Mouse (Mus musculus) limb, embryonic 12.5 days (tissue): ENCODE results near the gene Ttc7b. TPM values are rescaled to one million over a fixed set of nuclear protein-coding genes. Genes with fewer than 3 reads are reported as not detected.

Source experiments
- ATAC-seq: fragments of 200-750 bp; cut with Nextera tagmentation; 2 replicates; pipeline ENCODE4 v1.8.0; 2017; ENCODE audit warnings: low read depth, moderate TSS enrichment; ENCODE audit not compliant: insufficient number of reproducible peaks, insufficient read depth, low FRiP score, low TSS enrichment
- H3K27ac ChIP-seq: fragments of 300-500 bp; sonication (generic); 2 replicates; pipeline ENCODE4 v1.5.1; 2016; ENCODE audit warnings: mild to moderate bottlenecking, moderate library complexity
- H3K27me3 ChIP-seq: fragments of 300-500 bp; sonication (generic); 2 replicates; pipeline ENCODE4 v1.6.1; 2016; ENCODE audit warnings: mild to moderate bottlenecking, moderate library complexity
- H3K36me3 ChIP-seq: fragments of 300-500 bp; sonication (generic); 2 replicates; pipeline ENCODE4 v1.6.1; 2016; ENCODE audit warnings: mild to moderate bottlenecking, moderate library complexity
- H3K4me1 ChIP-seq: fragments of 300-500 bp; sonication (generic); replicated peaks from 2 replicates; pipeline ENCODE4 v1.6.1; 2016
- H3K4me2 ChIP-seq: fragments of 300-500 bp; sonication (generic); 2 replicates; pipeline ENCODE4 v1.6.1; 2016; ENCODE audit warnings: mild to moderate bottlenecking, moderate library complexity
- H3K4me3 ChIP-seq: fragments of 300-500 bp; sonication (generic); replicated peaks from 2 replicates; pipeline ENCODE4 v1.5.1; 2016; ENCODE audit warnings: mild to moderate bottlenecking
- H3K9ac ChIP-seq: fragments of 300-500 bp; sonication (generic); replicated peaks from 2 replicates; pipeline ENCODE4 v1.6.1; 2016; ENCODE audit warnings: mild to moderate bottlenecking, moderate library complexity
- H3K9me3 ChIP-seq: fragments of 300-500 bp; sonication (generic); 2 replicates; pipeline ENCODE4 v1.6.1; 2016; ENCODE audit warnings: mild to moderate bottlenecking, moderate library complexity
- WGBS: fragments of 180-500 bp; shearing (Covaris S2); methylation state at CpG from one replicate; pipeline ENCODE4 v1.1.7; 2016; 5-methylcytosine and 5-hydroxymethylcytosine counted together
- polyA plus RNA-seq: library from polyadenylated mRNA; unstranded; fragments of >200 nt; fragmentation: Nextera tagmentation; extraction: Ambion mirVana; gene quantifications from 2 replicates; pipeline ENCODE4 v1.2.1, GENCODE M21; 2016

The Ttc7b gene
- polyA plus RNA-seq, 1 experiment from 2014 or later: 4.8 TPM

- no peaks in the 10 kb centered on the region for H3K27me3 ChIP-seq
- H3K27ac ChIP-seq: no peak overlapping the region
- peaks cover 6% of the 10 kb centered on the region; the same call in 1 of the 2 replicates for H3K36me3 ChIP-seq
- H3K4me3 ChIP-seq: no peak overlapping the region
- no peak overlapping the region for H3K9ac ChIP-seq
- peaks cover 5% of the 10 kb centered on the region; the same call in 1 of the 2 replicates for H3K4me1 ChIP-seq
- no peak overlapping the region for H3K4me2 ChIP-seq
- 93% methylated on average over 6 of the region's 6 CpGs for WGBS
- no peak for ATAC-seq
- H3K9me3 ChIP-seq: no peaks in the 10 kb centered on the region
Measured at GRCm38 (mm10) chr12:100431830-100432229, 88.8 kb downstream of the Ttc7b start.

- Histone ChIP-seq H3K9me3 (no peaks in the 10 kb centered on the region), H3K4me3 (no peak overlapping the region), H3K4me1 (peaks cover 22% of the 10 kb centered on the region), H3K36me3 (peaks cover 3% of the 10 kb centered on the region; the same call in 1 of the 2 replicates), H3K27ac (no peak overlapping the region), H3K4me2 (no peak overlapping the region), H3K9ac (no peak overlapping the region), H3K27me3 (no peaks in the 10 kb centered on the region)
- ATAC-seq: no peak
- 94% methylated on average over 6 of the region's 6 CpGs for WGBS
Measured at GRCm38 (mm10) chr12:100429414-100430114, 91.1 kb downstream of the Ttc7b start.

- no peak overlapping the region for H3K4me2 ChIP-seq
- H3K27ac ChIP-seq: no peak overlapping the region
- peaks cover 22% of the 10 kb centered on the region for H3K4me1 ChIP-seq
- H3K4me3 ChIP-seq: no peak overlapping the region
- H3K9me3 ChIP-seq: no peaks in the 10 kb centered on the region
- H3K9ac ChIP-seq: no peak overlapping the region
- peaks cover 3% of the 10 kb centered on the region; the same call in 1 of the 2 replicates for H3K36me3 ChIP-seq
- WGBS: 88% methylated on average over 4 of the region's 4 CpGs
- H3K27me3 ChIP-seq: no peaks in the 10 kb centered on the region
- no peak for ATAC-seq
Measured at GRCm38 (mm10) chr12:100428183-100428582, 92.4 kb downstream of the Ttc7b start.

DNA sequence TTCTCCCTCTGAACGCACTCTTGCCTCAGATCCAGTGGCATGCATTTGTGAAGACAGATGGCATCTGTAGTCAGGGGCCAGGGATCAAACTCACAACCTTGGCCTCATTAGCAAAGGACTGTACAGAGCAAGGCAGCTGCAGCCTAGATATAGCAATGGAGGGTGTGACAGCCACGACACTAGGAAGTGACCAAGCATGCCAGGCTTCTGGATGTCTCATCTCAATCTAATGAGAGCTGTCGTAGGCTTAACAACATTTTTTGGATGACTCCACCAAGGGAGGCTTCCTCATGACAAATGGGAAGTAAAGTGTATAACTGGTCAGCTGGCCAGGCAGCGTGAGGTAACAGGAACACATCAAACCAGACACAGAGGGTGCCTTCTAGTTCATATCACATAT is 94.4 kb downstream of the Ttc7b start:
- Histone ChIP-seq H3K4me2 (no peak overlapping the region), H3K9me3 (no peaks in the 10 kb centered on the region), H3K9ac (no peak overlapping the region), H3K36me3 (no peaks in the 10 kb centered on the region), H3K4me1 (peaks cover 22% of the 10 kb centered on the region), H3K27me3 (no peaks in the 10 kb centered on the region), H3K4me3 (no peak overlapping the region), H3K27ac (no peak overlapping the region)
- ATAC-seq: no peak
- WGBS: 72% methylated on average over 4 of the region's 4 CpGs

- no peak overlapping the region for H3K4me3 ChIP-seq
- H3K4me2 ChIP-seq: no peak overlapping the region
- H3K4me1 ChIP-seq: peaks cover 20% of the 10 kb centered on the region
- no peak overlapping the region for H3K27ac ChIP-seq
- H3K9me3 ChIP-seq: no peaks in the 10 kb centered on the region
- no peak overlapping the region for H3K9ac ChIP-seq
- no peaks in the 10 kb centered on the region for H3K36me3 ChIP-seq
- 89% methylated on average over 6 of the region's 6 CpGs for whole genome bisulfite sequencing
- H3K27me3 ChIP-seq: no peaks in the 10 kb centered on the region
- no peak for ATAC-seq
Measured at GRCm38 (mm10) chr12:100425028-100425427, 95.6 kb downstream of the Ttc7b start.

- no peak overlapping the region for H3K9ac ChIP-seq
- no peaks in the 10 kb centered on the region for H3K9me3 ChIP-seq
- ATAC-seq: no peak
- H3K4me2 ChIP-seq: no peak overlapping the region
- H3K4me1 ChIP-seq: peaks cover 20% of the 10 kb centered on the region
- WGBS: 74% methylated on average over 6 of the region's 6 CpGs
- H3K27me3 ChIP-seq: no peaks in the 10 kb centered on the region
- no peak overlapping the region for H3K27ac ChIP-seq
- no peak overlapping the region for H3K4me3 ChIP-seq
- no peaks in the 10 kb centered on the region for H3K36me3 ChIP-seq
Measured at GRCm38 (mm10) chr12:100422286-100422820, 98.3 kb downstream of the Ttc7b start.

DNA sequence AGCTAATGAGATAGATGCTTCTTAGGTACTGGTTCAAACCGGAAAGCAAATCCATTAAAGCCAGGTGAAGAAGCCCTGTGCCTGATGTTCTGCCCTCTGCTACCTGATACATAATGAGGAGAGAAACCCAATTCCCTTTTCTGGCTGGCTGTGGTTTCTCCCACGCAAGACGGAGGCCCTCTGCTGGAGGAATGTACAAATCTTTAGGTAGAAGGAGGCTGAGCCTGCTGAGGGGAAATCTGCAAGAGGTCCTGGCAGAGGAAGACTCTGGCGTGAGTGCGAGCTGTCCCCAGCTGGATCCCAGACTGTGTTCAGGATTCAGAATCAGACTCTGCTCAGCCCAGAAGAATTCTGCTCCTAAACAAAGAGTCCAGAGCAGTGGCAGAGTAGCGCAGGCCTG is 99.1 kb downstream of the Ttc7b start:
- no peak overlapping the region for H3K9ac ChIP-seq
- H3K4me1 ChIP-seq: peaks cover 15% of the 10 kb centered on the region
- H3K27ac ChIP-seq: no peak overlapping the region
- no peak overlapping the region for H3K4me3 ChIP-seq
- WGBS: 61% methylated on average over 6 of the region's 6 CpGs
- no peaks in the 10 kb centered on the region for H3K36me3 ChIP-seq
- H3K9me3 ChIP-seq: no peaks in the 10 kb centered on the region
- no peak overlapping the region for H3K4me2 ChIP-seq
- H3K27me3 ChIP-seq: no peaks in the 10 kb centered on the region
- ATAC-seq: no peak

DNA sequence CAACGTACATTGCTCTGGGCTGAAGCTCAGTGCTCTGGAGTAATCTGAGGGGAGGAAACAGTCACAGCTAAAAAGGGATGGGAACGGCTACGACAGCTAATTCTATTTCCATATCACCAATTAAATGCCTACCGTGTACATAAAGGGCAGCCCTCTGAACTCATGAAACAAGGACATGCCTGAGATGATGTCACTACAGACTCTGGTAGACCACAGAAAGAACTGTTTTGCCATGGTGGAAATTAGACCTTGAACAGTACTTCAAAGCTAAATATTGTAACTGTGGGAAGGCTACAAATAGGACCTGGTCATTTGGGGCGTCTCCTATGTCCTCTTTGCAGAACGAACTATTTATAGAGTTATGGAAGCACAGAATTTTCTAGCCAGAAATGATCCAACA is 99.7 kb downstream of the Ttc7b start:
- no peak overlapping the region for H3K27ac ChIP-seq
- no peak overlapping the region for H3K4me2 ChIP-seq
- ATAC-seq: no peak
- H3K9ac ChIP-seq: no peak overlapping the region
- peaks cover 8% of the 10 kb centered on the region for H3K4me1 ChIP-seq
- no peaks in the 10 kb centered on the region for H3K27me3 ChIP-seq
- H3K9me3 ChIP-seq: no peaks in the 10 kb centered on the region
- WGBS: 85% methylated on average over 6 of the region's 6 CpGs
- no peak overlapping the region for H3K4me3 ChIP-seq
- H3K36me3 ChIP-seq: no peaks in the 10 kb centered on the region

GRCm38 (mm10) chr12:100419946-100420874 is 100.4 kb downstream of the Ttc7b start:
- peaks cover 4% of the 10 kb centered on the region; the same call in 1 of the 2 replicates for H3K36me3 ChIP-seq
- no peak overlapping the region for H3K27ac ChIP-seq
- ATAC-seq: no peak
- no peak overlapping the region for H3K4me2 ChIP-seq
- no peaks in the 10 kb centered on the region for H3K27me3 ChIP-seq
- H3K9ac ChIP-seq: no peak overlapping the region
- H3K4me3 ChIP-seq: no peak overlapping the region
- no peaks in the 10 kb centered on the region for H3K9me3 ChIP-seq
- H3K4me1 ChIP-seq: peaks cover 2% of the 10 kb centered on the region
- 80% methylated on average over 9 of the region's 9 CpGs for WGBS

- Histone ChIP-seq H3K4me1 (no peaks in the 10 kb centered on the region), H3K27me3 (no peaks in the 10 kb centered on the region), H3K36me3 (peaks cover 27% of the 10 kb centered on the region), H3K9ac (no peak overlapping the region), H3K4me3 (no peak overlapping the region), H3K9me3 (no peaks in the 10 kb centered on the region), H3K4me2 (no peak overlapping the region), H3K27ac (no peak overlapping the region)
- no peak for ATAC-seq
- 63% methylated on average over 6 of the region's 6 CpGs for WGBS
Measured at GRCm38 (mm10) chr12:100415802-100416201, 104.8 kb downstream of the Ttc7b start.

DNA sequence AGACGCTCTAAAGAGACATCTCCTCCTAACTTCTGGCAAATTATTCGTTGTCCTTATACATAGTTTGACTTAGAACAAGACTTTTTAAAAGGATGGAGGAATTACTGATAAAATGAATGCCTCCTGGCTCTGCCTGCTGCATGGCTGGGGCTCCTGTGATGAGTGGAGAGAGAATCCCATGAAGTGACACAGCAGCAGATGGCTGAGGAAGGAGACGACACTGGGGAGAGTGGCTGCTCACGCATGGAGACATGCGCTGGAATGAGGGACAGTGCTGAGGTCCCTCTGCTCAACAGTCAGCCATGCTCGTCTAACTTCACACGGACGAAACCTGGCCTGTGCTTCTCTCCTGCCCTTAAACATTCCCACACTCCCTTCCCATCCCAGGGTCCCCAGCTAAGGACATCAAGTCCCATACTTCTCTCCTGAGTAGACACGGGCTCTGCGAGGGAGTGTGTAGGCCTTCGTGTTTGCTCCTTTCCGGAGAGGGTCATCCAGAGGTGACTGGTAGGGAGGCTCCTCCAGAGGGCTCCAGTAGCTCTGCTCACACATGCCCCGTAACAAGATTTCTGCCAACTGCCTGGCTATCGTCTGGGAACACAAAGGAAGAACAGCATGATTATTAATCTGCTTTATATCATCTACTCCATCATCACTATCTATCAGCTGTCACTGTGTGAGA is 105.8 kb downstream of the Ttc7b start:
- H3K9ac ChIP-seq: no peak overlapping the region
- no peaks in the 10 kb centered on the region for H3K27me3 ChIP-seq
- no peak overlapping the region for H3K27ac ChIP-seq
- H3K36me3 ChIP-seq: peaks cover 27% of the 10 kb centered on the region
- 80% methylated on average over 14 of the region's 14 CpGs for WGBS
- no peak overlapping the region for H3K4me2 ChIP-seq
- H3K9me3 ChIP-seq: no peaks in the 10 kb centered on the region
- no peak overlapping the region for H3K4me3 ChIP-seq
- no peaks in the 10 kb centered on the region for H3K4me1 ChIP-seq
- no peak for ATAC-seq
